Mouse (Mus musculus) yolk sac, embryonic 10.5 days (tissue): ENCODE results near the gene Il1r1.
"Not testable (repeated sequence)": the region's sequence is repeated elsewhere in the genome, so short reads cannot be mapped to it uniquely, and the experiment has no call there.

Experiments
- DNase-seq: peaks from one replicate; pipeline ENCODE4 v3.0.0-alpha.2; 2017; ENCODE audit warnings: low spot score

Il1r1 gene

DNA sequence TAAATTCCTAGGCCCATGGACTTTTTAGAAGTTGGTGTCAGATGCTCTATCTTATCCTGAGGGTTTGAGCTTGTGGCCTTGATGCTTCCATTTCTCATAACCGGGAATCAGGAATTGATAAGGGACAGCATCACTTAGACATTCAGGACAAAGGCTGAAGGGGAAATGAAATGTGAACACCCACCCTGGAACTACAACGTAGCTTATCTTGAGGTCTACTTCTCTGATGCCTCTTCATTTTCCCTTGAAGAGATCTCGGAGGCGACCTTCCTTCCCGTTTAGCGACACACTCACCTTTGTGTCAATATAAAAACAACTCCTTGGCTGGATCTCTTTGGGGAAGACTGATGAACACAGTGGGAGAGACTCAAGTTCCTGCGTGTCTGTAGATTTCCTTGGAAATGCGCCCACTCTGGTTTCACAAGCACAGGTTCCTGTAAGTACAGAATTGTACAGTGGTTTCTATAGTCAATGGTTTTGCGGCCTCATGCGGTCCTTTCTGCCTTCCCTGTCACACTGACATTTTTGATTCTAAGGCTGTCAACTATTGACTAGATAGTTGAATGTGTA is 46.7 kb downstream of the Il1r1 start:
- no peak for DNase-seq

DNA sequence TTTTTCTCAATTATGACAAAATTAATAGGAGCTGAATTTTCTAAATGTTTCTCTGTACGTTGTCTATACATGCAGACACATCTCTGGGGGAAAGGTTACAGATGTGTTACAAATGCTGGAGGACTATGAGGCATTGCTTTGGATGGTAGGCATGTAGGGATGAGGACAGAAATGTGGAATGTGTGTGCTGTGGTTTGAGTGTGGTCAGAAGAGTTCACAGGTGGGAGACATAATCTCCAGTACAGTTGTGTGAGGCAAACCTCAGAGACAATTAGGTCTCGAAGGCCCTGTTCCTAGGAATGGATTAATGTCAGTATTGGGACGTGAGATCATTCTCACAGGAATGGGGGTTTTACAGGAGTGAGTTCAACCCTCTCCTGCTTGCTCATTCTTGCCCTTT is 47.3 kb downstream of the Il1r1 start:
- DNase-seq = no peak

DNA sequence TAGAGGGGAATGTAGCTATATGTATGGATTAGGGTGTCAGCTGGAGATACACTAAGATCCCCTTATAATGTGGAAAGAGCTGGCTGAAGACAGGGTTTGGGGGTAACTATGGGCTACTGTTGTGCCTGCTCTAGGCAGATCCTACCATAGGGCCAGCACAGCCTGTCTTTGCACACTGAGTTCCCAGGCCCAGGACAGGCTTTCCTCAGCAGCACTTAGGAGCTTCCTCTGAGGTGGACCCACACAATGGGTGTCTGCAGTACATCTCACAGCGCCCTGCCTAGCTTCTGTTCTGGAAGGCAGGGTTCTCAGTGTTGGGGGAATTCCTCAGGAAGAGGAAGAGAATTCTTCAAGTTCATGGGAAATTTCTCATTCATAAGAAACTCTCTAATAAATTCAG is 48.6 kb downstream of the Il1r1 start:
- no peak for DNase-seq

DNA sequence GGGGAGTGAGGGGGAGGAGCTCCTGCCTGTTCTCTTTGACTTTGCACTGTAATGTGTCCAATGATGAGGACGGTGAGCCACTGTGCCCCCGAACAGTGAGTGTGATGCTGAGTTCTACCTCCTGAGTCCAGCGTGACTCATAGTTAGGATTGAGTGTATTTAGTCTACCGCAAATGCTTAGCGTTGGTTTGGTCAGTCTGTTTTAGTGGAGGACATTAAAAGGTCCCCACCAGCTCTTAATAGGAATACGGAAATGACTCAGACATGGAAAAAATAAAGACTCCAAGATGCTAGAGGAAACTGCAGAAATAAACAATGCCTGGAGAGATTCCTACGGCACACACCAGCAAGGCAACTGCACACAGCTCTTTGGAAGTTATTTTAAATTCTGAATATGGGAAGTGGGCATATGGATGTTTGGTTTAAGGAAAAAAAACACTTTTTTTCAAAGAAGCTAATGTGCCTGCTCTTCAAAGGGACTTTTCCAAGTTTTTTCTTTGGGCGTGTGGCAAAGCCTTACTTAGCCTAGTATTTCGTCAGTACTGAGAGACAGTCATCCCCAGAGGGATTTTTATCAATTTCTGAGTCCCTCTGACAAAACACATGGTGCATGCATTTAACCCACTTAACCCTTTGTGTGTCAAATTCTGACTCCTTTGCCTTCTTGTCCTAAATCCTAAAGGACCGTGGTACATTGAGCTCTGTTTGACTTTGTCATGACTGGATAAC is 50.6 kb downstream of the Il1r1 start:
- no peak for DNase-seq

DNA sequence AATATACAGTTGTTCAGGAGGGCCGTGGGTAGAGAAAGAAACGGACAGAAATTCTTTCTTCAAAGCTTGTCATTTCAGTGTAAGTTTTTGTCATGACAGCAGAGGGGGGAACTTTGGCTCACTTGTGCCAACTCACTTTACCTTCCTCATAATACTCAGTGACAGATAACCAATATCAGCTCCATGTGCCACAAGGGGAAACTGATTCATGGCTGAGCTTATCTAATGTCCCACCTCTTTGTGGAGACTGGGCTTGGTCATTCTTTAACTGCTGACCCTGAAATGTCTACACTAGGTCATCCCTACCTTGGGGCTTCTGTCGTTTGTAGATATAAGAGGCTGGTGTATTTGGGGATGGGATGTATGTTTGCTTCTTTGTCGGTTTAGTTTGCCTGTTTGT is 53.1 kb downstream of the Il1r1 start:
- no peak for DNase-seq

DNA sequence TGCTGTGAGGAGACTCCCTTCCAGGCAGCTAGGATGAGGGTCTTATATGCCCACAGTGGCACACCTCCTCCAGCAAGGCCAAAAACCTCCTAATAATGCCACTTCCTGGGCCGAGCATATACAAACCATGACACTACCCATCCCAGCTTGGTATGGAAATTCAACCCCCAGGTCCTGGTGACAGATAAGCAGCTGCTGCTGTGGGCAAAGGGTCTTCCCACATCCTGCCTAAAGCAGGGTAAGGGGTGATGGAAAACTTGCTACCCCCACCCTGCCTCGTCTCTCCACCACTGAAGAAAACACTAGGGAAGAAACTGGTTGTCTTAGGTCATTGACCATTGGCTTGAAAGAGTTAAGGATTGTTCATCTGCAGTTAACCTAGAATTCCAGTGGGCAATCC is 53.8 kb downstream of the Il1r1 start:
- no peak for DNase-seq

DNA sequence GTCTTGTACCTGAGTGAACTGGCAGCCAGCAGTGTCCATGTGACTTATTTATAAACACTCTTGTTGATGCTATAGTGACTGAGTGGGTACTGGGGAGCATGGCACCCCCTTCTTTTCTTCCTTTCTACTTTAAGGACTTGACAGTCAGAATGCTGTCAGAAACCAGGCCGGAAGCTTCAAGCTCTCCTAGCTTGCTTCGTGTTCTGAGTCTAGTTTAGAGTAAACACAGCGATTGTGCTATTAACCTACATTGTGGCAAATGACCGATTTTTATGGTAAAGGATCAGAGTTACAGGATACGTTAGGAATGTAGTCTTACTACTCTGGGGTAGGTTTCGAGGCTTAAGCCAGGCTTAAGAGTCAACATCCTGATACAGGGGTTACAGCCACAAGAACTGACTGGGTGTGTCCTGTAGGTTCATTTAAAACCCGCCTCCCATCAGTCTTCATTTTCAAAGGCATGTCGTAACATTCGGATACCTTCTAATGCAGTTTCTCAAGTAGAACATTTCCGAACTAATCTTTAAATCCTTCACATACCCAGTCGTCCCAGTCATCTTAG is 54.4 kb downstream of the Il1r1 start:
- no peak for DNase-seq

DNA sequence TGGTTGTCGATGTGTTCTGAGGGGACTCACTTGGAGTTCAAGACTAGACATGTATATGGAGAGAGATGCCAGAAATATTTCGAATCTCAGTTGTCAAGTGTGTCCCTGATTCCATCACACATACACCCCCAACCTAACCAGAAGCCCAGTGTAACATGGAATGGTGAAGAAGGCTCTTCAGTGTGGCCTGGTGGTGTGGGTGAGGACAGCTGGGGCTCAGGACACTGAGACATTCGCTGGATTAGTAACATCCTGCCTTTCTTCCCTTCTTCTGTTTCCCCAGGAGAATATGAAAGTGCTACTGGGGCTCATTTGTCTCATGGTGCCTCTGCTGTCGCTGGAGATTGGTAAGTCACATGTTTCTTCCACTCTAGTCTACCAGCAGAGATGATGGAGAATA is 57.1 kb downstream of the Il1r1 start:
- no peak for DNase-seq

DNA sequence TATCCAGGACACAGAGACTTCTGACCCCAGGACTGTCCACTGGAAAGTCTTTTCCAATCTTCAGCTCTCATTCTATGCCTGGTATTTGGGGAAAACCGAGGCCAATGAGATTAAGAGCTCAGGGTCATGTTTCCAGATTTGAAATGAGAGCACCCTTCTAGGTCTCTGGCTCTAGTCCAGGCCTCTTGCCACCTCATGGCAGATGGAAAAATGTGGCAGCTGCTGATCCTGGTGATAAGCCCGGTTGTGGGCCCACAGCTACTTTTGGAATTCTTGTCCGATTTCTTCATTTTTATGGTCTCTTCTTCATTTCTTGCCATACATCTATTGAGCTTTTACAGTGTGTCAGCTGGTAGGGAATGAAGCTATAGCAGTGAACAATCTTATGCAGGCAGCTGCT is 57.5 kb downstream of the Il1r1 start:
- DNase-seq = no peak

DNA sequence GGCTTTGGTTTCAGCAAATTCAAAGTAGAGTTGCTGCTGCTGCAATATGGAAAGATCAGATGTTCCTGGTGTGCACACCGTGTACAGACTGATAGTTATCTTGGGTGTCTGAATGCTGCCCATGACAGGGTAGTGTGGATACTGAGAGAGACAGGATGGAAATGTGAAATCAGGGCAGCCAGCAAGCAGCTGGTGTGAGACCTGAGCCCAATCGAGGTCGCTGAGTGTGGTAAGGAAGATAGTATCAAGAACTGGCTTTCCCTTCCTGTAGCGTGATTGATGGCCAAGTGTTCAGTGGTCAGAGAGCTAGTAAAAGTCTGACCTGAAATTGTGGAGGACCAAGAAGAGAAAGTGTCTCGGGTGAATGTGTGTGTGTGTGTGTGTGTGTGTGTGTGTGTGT is 59.1 kb downstream of the Il1r1 start:
- DNase-seq = no peak

DNA sequence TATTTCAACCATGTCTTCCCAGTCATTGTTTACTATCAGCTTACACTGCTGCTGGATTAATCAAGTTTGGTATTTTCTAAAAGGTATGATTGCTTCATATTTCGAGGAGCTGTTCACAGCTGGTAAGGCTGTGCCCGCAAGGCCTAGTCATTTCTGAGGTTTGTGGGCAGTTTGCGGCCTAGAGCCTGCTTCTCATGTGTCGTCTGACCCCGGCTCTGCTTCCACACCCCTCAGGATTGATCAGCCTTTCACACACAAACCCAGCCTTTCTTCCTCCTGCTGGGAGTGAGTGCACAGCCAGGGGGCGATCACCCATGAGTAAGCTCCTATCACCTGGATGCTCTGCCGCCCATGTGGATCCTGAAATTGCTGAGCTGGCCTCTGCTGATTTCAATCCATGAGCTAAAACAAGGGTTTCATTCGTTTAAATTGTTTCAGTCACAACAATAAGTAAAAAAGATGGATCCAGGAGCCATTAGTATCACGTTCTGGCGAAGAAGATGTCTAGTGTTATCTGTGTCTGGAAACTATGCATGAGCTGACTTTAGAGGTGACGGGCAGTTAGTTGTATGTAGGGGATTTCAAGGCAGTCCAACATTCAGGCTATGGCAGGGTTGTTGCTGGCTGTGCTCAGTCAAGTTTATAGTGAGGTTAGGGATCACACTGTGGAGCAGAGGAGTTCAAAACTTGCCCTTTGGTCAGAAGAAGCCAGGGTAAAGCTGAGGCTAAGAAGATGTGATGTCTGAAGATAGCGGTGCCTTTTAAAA is 65.8 kb downstream of the Il1r1 start:
- DNase-seq = no peak

DNA sequence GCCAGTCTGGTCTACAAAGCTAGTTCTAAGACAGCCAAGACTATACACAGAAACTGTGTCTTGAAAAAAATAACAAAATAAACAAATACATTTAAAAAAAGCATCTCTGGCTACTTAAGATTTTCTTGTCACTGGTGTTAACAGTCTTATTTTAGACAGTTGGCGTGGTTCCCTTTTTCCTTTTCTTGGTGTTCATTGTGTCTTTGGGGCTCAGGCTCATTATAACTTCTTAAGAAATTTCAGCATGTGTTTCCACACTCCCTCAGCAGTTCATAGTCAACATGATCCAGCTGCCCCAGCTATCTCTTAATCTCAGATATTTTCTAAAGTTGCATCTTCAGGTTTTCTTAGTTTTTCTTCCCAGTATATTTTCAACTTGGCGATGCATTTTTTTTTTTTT is 67.4 kb downstream of the Il1r1 start:
- no peak for DNase-seq

DNA sequence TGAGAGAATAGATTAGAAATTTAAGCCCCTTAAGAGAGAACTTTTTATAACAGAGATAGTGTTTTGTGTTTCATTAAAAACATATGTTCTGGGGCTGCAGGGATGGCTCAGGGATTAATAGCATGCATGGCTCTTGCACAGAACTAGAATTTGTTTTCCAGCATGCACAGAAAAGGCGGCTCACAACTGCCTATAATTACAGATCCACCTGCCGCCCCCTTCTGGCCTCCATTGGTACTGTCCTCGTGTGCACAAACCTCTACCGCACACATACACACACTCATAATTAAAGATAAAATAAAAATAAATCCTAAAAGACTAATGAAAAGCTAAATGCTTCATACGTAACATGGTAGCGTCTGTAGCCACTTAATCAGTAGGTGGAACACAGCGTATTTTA is 69.0 kb downstream of the Il1r1 start:
- DNase-seq = no peak

DNA sequence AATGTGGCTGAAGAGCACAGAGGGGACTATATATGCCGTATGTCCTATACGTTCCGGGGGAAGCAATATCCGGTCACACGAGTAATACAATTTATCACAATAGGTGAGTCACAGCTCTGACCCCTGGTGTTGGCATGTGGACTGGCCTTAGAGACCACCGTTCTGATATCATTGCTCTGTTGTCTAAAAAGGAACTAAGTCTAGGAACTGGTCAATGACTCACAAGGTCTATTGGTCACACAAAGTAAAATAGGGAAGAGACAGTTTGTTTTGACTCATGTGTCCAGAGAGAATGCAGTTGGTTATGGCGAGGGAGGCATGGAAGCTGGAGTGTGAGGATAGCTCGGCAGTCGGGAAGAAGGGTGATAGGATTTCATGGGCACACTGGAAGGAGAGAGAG is 69.9 kb downstream of the Il1r1 start:
- no peak for DNase-seq

DNA sequence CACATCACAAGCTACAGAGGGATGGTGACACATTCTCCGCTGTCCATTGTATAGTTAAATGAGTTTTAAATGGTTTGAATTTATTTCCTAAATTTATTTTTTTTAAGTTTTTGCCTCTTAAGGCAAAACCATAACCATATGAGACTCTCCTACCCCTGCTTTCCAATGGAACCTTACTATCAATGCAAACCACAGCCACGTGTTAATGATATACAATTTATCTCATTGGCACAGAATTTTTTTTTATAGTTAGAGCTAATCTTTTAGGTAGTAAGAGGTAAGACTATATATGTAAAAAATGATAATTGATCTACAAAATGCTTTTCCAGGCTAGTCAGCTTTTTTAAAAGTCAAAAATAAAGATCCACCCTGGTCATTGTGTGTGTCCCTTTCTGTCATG is 73.2 kb downstream of the Il1r1 start:
- DNase-seq = no peak

DNA sequence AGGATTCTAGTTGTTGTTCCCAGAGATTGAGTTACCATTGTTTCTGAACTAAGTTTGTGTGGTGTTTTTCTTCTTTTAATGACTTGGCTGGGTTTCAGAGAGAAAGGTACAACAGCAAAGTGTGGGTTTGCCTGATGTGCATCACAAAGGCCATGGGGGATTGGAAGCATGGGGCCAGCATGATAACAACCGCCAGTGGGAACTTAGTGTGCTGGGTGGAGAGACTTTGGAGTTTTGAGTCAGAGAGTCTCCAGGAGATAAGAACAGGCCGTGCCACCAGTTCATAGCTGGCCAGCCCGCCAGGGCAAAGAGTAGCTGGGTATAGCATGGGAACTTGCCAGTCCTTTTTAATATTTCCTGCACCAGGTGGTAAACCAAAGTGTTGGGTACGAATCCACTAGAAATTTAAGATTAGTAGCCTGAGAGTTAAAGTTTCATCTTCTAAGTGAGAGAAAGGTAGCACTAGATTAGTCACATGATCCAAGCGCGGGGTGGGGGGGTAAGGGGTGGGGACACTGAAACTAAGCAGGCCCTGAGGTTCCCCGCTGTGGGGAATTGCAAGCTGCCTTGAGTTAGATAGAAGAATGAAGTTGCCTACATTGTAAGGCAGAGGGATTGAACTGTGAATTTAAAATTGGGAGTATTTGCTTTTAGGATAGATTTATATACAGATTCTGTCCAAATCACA is 78.4 kb downstream of the Il1r1 start:
- no peak for DNase-seq

DNA sequence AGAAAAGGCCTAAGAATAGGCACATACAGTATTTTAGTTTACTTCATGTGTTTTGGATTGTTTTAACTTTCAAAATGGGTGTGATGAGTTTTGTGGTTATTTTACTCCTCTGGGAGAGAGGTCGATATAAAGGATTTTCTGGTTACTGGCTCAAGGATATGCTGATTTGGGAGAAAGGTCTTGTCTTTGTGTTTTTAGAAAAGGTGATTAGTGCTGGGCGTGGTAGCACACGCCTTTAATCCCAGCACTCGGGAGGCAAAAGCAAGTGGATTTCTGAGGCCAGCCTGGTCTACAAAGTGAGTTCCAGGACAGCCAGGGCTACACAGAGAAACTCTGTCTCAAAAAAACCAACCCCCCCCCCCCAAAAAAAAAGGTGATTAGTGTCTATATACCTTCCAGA is 79.4 kb downstream of the Il1r1 start:
- DNase-seq = not testable (repeated sequence)

DNA sequence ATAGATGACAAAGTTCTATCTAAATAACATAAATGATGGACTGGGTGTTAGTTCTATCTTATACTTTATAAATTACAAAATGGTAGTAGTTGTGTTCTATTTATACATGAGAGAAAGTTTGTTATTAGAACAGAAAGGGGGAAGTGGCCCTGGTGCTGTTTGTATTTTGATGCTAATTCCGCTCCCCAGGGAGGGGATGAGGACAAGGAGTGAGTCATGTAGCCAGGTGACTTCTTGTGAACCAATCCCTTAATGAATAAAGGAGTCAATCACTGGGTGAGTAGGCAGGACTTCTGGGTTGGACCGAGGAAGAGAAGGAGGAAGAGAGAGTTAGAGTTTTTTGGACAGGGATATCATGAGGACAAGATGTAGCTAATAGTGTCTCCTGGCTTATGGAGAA is 81.2 kb downstream of the Il1r1 start:
- no peak for DNase-seq

DNA sequence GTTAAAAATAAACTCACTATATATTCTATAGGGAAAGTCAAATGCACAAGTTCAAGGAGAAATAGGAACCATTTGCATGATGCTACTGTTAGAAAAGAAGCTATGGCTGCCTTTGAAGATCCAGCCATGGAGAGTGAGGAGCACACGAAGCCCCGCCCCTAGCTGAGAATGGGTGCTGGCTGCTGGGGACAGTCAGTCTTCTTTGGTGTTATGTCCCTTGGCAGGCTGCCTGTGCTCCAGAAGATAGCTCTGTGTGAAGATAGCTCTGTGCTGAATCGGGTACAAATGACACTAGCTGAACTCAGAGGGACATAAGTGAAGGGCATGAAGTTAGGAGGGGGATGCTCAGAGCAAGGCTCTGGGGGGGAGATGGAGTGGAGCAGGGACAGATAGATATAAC is 86.2 kb downstream of the Il1r1 start:
- no peak for DNase-seq

DNA sequence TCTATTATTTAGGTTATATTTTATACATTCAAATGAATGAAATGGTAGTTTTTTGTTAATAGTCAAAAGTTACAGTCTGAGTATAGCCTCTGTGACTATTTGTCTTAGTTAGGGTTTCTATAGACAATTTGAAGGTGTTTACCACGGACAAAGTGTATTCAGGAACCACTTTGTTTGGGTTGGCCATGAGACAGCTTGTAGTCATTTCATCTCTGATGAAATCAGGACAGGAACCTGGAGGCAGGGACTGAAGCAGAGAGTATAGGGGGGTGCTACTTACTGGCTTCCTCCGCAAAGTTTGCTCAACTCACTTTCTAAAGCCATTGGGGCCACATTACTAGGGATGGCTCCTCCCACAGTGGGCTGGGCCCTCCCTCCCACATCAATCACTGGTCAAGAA is 86.7 kb downstream of the Il1r1 start:
- no peak for DNase-seq

DNA sequence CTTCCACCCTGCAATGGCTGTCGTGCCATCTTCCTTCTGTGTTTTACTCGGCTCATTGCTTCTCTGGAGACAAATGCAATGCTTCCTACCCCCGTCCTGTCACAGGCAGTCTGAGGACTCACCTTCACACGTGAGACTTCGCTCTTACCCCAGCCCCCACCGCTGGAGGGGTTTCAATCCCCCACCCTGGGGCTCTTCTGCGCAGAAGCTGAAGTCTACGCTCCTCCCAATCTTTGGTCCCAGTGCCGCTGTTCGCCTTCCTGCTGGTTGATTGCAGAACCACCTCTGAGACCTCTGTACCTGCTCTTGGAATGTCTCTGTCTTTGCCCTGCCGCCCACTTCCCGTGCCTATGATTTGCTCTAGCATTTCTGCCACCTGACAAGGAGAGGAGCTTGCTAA is 89.1 kb downstream of the Il1r1 start:
- no peak for DNase-seq

DNA sequence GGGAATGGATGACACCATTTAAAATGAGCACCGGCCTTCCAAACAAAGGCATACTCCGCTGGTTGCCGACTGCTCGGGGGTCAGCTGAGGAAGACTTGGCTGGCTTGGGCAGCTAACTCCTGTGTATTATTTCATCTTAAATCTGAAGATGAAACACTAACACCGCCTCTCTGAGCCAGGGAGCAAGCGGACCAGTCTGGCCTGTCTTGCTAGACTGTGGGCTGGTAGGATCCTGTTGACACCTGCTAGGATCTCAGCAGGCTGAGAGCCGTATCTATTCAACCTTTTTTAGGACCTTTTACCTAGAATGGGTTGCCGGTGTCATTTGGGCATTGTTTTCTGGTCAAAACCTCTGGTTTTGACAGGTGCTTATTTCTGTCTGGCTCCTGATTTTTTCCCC is 92.8 kb downstream of the Il1r1 start:
- no peak for DNase-seq

DNA sequence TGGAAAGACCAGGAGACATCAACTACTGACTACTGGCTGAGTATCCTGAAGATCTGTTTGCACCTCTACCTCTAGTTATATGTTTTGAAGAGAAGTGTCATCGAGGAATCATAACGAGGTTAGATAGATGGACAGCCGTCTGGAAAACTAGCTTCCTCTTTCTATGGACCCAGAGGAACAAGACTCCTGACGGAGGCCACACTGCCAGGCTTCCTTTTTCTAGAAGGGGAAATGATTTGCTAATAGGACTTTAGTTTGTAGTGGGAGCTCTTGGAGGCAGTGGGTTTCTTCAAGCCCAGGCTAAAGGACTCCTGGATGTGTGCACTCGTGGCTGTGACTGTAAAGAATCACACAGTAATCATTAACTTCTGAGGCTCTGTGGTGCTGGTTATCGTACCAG is 96.9 kb downstream of the Il1r1 start:
- no peak for DNase-seq
